Mouse (Mus musculus): ENCODE results near the gene Ip6k3. TPM values are rescaled to one million over a fixed set of nuclear protein-coding genes. Genes with fewer than 3 reads are reported as not detected.

Ip6k3 gene
- total and polyA plus RNA-seq, 3 experiments = 26.3 to 65.7 (median 53.9) TPM

DNA sequence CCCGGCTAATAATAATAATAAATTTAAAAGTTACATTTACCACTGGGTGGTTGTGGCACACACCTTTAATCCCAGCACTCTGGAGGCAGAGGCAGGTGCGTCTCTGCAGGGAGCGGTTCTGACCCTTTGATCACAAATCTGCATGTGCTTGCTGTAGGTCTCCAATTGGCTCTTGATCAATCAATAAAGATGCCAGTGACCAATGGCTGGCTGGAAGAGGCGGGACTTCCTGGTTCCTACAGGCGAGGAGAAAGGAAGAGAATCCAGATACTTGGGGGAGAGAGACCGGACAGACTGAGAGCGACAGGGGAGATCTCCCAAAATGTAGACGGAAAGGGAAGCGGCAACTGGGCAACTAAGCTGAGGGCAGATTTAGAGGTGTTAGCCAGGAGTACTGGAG is 10.4 kb upstream of the Ip6k3 start:
- no peak for TF ChIP-seq TCF12 (IDR thresholded peaks at IDR 0.05; ENCODE audit: low read depth, low read length)
- TF ChIP-seq ELF1 (IDR thresholded peaks at IDR 0.05; ENCODE audit: low read depth, low read length) = peak; percentile 61
- in situ Hi-C loops (cut with MboI; ENCODE audit: low pct_ligation_motif_present, low pct_unique_long_range_greater_than_20kb, low sequenced_read_pairs) (no loop called here), dilution Hi-C loops (cut with MboI; ENCODE audit: extremely low pct_ligation_motif_present, extremely low pct_unique_long_range_greater_than_20kb, low sequenced_read_pairs) (no loop called here)
- Histone ChIP-seq H3K36me3 (replicated peaks in 1 of 2; ENCODE audit: control insufficient read depth in 1 of 2, insufficient read depth in 1 of 2, low read length in 1 of 2) (peaks cover 0 to 6% of the 10 kb centered on the region in 2 experiments), H3K27me3 (replicated peaks) (no peaks in the 10 kb centered on the region), H3K4me3 (replicated peaks in 1 of 3; ENCODE audit: low read depth in 2 of 3, low read length in 2 of 3, poor library complexity in 1 of 3) (peak overlapping the region in 1 of 3 experiments; percentile 70), H3K79me2 (replicated peaks; ENCODE audit: control insufficient read depth, extremely low read depth, insufficient read depth, poor library complexity, severe bottlenecking) (0 out of 2 replicates have a peak, but pooled peaks cover 3% of the 10 kb centered on the region), H3K9ac (ENCODE audit: insufficient read depth, low read depth) (no peak overlapping the region), H3K9me3 (replicated peaks; ENCODE audit: low read length) (peaks cover 5% of the 10 kb centered on the region), H3K27ac (ENCODE audit: insufficient read depth, low read depth) (peak overlapping the region; percentile 98; the same call in 1 of the 2 replicates), H3K4me1 (ENCODE audit: control insufficient read depth in 1 of 2, insufficient read depth in 2 of 2) (peaks cover 42 to 64% of the 10 kb centered on the region in 2 experiments), H3K4me2 (ENCODE audit: insufficient read depth, low read depth, poor library complexity, severe bottlenecking) (no peak overlapping the region)
- DNase-seq (ENCODE audit: extremely low read depth) = peak; percentile 54

DNA sequence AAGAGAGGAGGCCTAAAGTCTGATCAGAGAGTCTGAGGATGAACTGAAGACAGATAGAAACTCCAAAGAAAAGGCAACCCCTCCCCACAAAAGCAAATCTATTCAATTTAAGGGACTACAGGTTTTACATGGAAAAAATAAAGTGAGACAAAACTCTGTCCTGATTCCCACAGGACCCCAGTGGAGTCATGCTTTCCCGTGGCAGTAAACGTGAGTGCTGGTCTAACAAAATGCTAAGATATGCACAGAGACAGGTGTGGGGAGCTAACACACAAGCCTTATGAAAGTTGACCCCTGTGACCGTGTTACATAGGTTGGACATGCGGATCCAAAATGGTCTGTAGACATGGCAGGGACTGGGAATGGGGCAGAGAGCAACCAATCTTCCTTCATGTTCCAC is 9.2 kb upstream of the Ip6k3 start:
- H3K4me3 ChIP-seq (replicated peaks in 1 of 3; ENCODE audit: low read depth in 2 of 3, low read length in 2 of 3, poor library complexity in 1 of 3) = peak overlapping the region in 2 of 3 experiments; percentile 48 to 56

DNA sequence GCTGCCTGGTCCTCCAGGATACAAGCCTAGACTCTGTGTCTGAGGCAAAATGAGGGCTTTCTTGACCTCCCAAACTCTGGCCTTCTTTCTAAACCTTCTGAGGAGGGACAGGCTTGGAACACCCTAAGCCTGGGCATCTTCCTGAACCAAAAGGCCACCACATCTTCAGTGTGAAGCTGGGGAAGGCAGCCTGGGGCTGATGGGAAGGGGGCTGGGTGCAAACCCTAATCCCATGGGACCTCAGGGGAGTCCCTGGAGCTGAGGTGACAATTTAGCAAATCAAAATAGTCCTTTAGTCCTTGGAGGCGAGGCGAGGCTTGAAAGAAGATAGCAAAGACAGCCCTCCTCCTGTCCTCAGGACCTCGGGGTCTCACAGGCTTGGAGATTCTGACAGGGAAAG is 8.7 kb upstream of the Ip6k3 start:
- Histone ChIP-seq H3K4me2 (ENCODE audit: insufficient read depth, low read depth, poor library complexity, severe bottlenecking) (peak overlapping the region; percentile 78), H3K36me3 (replicated peaks in 1 of 2; ENCODE audit: control insufficient read depth in 1 of 2, insufficient read depth in 1 of 2, low read length in 1 of 2) (peaks cover 0 to 6% of the 10 kb centered on the region in 2 experiments), H3K4me1 (ENCODE audit: control insufficient read depth in 1 of 2, insufficient read depth in 2 of 2) (peaks cover 39 to 64% of the 10 kb centered on the region in 2 experiments), H3K27ac (ENCODE audit: insufficient read depth, low read depth) (peak overlapping the region; percentile 99), H3K27me3 (replicated peaks) (no peaks in the 10 kb centered on the region), H3K9ac (ENCODE audit: insufficient read depth, low read depth) (peak overlapping the region; percentile 74), H3K79me2 (replicated peaks; ENCODE audit: control insufficient read depth, extremely low read depth, insufficient read depth, poor library complexity, severe bottlenecking) (0 out of 2 replicates have a peak, but pooled peaks cover 3% of the 10 kb centered on the region), H3K4me3 (replicated peaks in 1 of 3; ENCODE audit: low read depth in 2 of 3, low read length in 2 of 3, poor library complexity in 1 of 3) (peak overlapping the region; percentile 42 to 56 (median 48)), H3K9me3 (replicated peaks; ENCODE audit: low read length) (peaks cover 5% of the 10 kb centered on the region)
- DNase-seq (ENCODE audit: extremely low read depth) = peak; percentile 90
- dilution Hi-C loops (cut with MboI; ENCODE audit: extremely low pct_ligation_motif_present, extremely low pct_unique_long_range_greater_than_20kb, low sequenced_read_pairs) = no loop called here
- in situ Hi-C loops (cut with MboI; ENCODE audit: low pct_ligation_motif_present, low pct_unique_long_range_greater_than_20kb, low sequenced_read_pairs) = no loop called here
- TF ChIP-seq JUN (IDR thresholded peaks at IDR 0.05; ENCODE audit: insufficient read depth, low read depth, low read length) = no peak
- no peak for TF ChIP-seq USF2 (conservative IDR thresholded peaks at IDR 0.05; ENCODE audit: low read depth, low read length)
- no peak for TF ChIP-seq JUND (conservative IDR thresholded peaks at IDR 0.05; ENCODE audit: low read depth, low read length)
- TF ChIP-seq POLR2A (IDR thresholded peaks at IDR 0.05; ENCODE audit: low read depth, low read length) = peak; percentile 70
- TF ChIP-seq MAFK (IDR thresholded peaks at IDR 0.05; ENCODE audit: insufficient replicate concordance, low read length) = peak; percentile 70; the same call in 1 of the 2 replicates
- TF ChIP-seq CHD1 (IDR thresholded peaks at IDR 0.05; ENCODE audit: low read depth, low read length) = no peak; the same call in 1 of the 2 replicates
- no peak for TF ChIP-seq RAD21 (IDR thresholded peaks at IDR 0.05; ENCODE audit: low read depth, low read length)
- TF ChIP-seq IRF4 (IDR thresholded peaks at IDR 0.05; ENCODE audit: low read depth, low read length) = no peak
- no peak for TF ChIP-seq SIN3A (IDR thresholded peaks at IDR 0.05; ENCODE audit: low read length)
- peak; percentile 54; the same call in 1 of the 2 replicates for TF ChIP-seq MAZ (IDR thresholded peaks at IDR 0.05; ENCODE audit: low read depth, low read length)
- peak; percentile 84 for TF ChIP-seq TCF12 (IDR thresholded peaks at IDR 0.05; ENCODE audit: low read depth, low read length)
- no peak for TF ChIP-seq E2F4 (IDR thresholded peaks at IDR 0.05; ENCODE audit: insufficient replicate concordance, low read depth, low read length)
- no peak for TF ChIP-seq USF1 (IDR thresholded peaks at IDR 0.05; ENCODE audit: low read depth, low read length)
- TF ChIP-seq MXI1 (IDR thresholded peaks at IDR 0.05; ENCODE audit: low read depth, low read length) = no peak; the same call in 1 of the 2 replicates
- no peak for TF ChIP-seq ZKSCAN1 (IDR thresholded peaks at IDR 0.05; ENCODE audit: borderline replicate concordance, low read depth, low read length)
- no peak for TF ChIP-seq ZNF384 (IDR thresholded peaks at IDR 0.05; ENCODE audit: low read depth, low read length)
- TF ChIP-seq NELFE (IDR thresholded peaks at IDR 0.05; ENCODE audit: low read depth, low read length) = no peak
- 0 out of 2 replicates have a peak, but pooled peaks have one; percentile 33 for TF ChIP-seq ELF1 (IDR thresholded peaks at IDR 0.05; ENCODE audit: low read depth, low read length)
- no peak for TF ChIP-seq KAT2A (IDR thresholded peaks at IDR 0.05; ENCODE audit: insufficient replicate concordance, low read length)
- peak; percentile 86 for TF ChIP-seq TBP (conservative IDR thresholded peaks at IDR 0.05; ENCODE audit: low read depth, low read length)
- TF ChIP-seq ZC3H11A (IDR thresholded peaks at IDR 0.05; ENCODE audit: low read depth, low read length) = no peak
- no peak for TF ChIP-seq MEF2A (IDR thresholded peaks at IDR 0.05; ENCODE audit: borderline replicate concordance, low read depth, low read length)
- no peak for TF ChIP-seq RCOR1 (conservative IDR thresholded peaks at IDR 0.05; ENCODE audit: low read depth, low read length)
- no peak for TF ChIP-seq SMC3 (IDR thresholded peaks at IDR 0.05; ENCODE audit: low read depth, low read length)

More for the DNA sequence above, 9.2 kb upstream of the Ip6k3 start:
- dilution Hi-C loops (cut with MboI; ENCODE audit: extremely low pct_ligation_motif_present, extremely low pct_unique_long_range_greater_than_20kb, low sequenced_read_pairs) = no loop called here
- Histone ChIP-seq H3K9me3 (replicated peaks; ENCODE audit: low read length) (peaks cover 5% of the 10 kb centered on the region), H3K4me2 (ENCODE audit: insufficient read depth, low read depth, poor library complexity, severe bottlenecking) (peak overlapping the region; percentile 78), H3K27me3 (replicated peaks) (no peaks in the 10 kb centered on the region), H3K36me3 (replicated peaks in 1 of 2; ENCODE audit: control insufficient read depth in 1 of 2, insufficient read depth in 1 of 2, low read length in 1 of 2) (peaks cover 0 to 6% of the 10 kb centered on the region in 2 experiments), H3K79me2 (replicated peaks; ENCODE audit: control insufficient read depth, extremely low read depth, insufficient read depth, poor library complexity, severe bottlenecking) (0 out of 2 replicates have a peak, but pooled peaks cover 3% of the 10 kb centered on the region), H3K4me1 (ENCODE audit: control insufficient read depth in 1 of 2, insufficient read depth in 2 of 2) (peaks cover 39 to 64% of the 10 kb centered on the region in 2 experiments), H3K27ac (ENCODE audit: insufficient read depth, low read depth) (peak overlapping the region; percentile 99), H3K9ac (ENCODE audit: insufficient read depth, low read depth) (peak overlapping the region; percentile 65)
- TF ChIP-seq POLR2AphosphoS2 (IDR thresholded peaks at IDR 0.05; ENCODE audit: low read depth, low read length) (no peak), BHLHE40 (IDR thresholded peaks at IDR 0.05; ENCODE audit: low read depth, low read length) (peak; percentile 93), MAX (IDR thresholded peaks at IDR 0.05; ENCODE audit: low read length) (no peak)
- no peak for DNase-seq (ENCODE audit: extremely low read depth)
- in situ Hi-C loops (cut with MboI; ENCODE audit: low pct_ligation_motif_present, low pct_unique_long_range_greater_than_20kb, low sequenced_read_pairs) = no loop called here
